Mouse (Mus musculus) gastrocnemius, adult 2 months (tissue): Measurements from ENCODE around the gene Flcn. TPM values are rescaled to one million over a fixed set of nuclear protein-coding genes. Genes with fewer than 3 reads are reported as not detected.

ENCODE experiments used
- DNase-seq: peaks from one replicate; pipeline ENCODE4 v3.0.0; 2022
- H3K27ac ChIP-seq: fragments of 200-600 bp; 2 replicates; pipeline ENCODE4 v1.8.1; 2022; ENCODE audit warnings: mild to moderate bottlenecking
- H3K4me3 ChIP-seq: fragments of 200-600 bp; 2 replicates; pipeline ENCODE4 v1.8.1; 2022; ENCODE audit warnings: mild to moderate bottlenecking, moderate library complexity
- CTCF ChIP-seq: fragments of 200-600 bp; IDR thresholded peaks from 2 replicates; pipeline ENCODE4 v1.8.1; 2022; ENCODE audit warnings: antibody characterized with exemption, mild to moderate bottlenecking, moderate library complexity
- intact Hi-C: fragments of 180-260 bp; cut with DNase I; formaldehyde crosslinking; loops from one replicate; pipeline ENCODE4 v1.15.1; 2025
- total RNA-seq, 2 experiments: library from RNA; stranded (reverse); gene quantifications; 2 replicates each; pipeline ENCODE4 v1.2.3; 2021

Gene Flcn
- total RNA-seq, 2 experiments from 2014 or later = 46.3 to 51.3 TPM

- no peak; the same call in 1 of the 2 replicates for TF ChIP-seq CTCF
Observed at GRCm38 (mm10) chr11:59800412-59800811, 9.4 kb downstream of the Flcn start.

GRCm38 (mm10) chr11:59793390-59793789 is 16.4 kb downstream of the Flcn start:
- Histone ChIP-seq H3K27ac (no peak overlapping the region), H3K4me3 (no peak overlapping the region)
- DNase-seq = no peak
- TF ChIP-seq CTCF = no peak
- intact Hi-C loops = no loop called here

More at GRCm38 (mm10) chr11:59800412-59800811, 9.4 kb downstream of the Flcn start:
- no peak for DNase-seq
- Histone ChIP-seq H3K4me3 (no peak overlapping the region), H3K27ac (no peak overlapping the region)
- intact Hi-C loops = no loop called here

GRCm38 (mm10) chr11:59789311-59789710 is 20.5 kb downstream of the Flcn start:
- DNase-seq = no peak
- intact Hi-C loops = no loop called here
- Histone ChIP-seq H3K27ac (no peak overlapping the region), H3K4me3 (no peak overlapping the region)
- no peak for TF ChIP-seq CTCF

GRCm38 (mm10) chr11:59787199-59787781 is 22.5 kb downstream of the Flcn start, which contains the start of gene Pld6:
Gene Pld6, minus strand, starts transcription at chr11:59787645.
- DNase-seq = peak; percentile 66
- Histone ChIP-seq H3K4me3 (peak within 1 kb of the TSS; percentile 68), H3K27ac (no peak within 1 kb of the TSS)
- no peak for TF ChIP-seq CTCF
- intact Hi-C loops = no loop called here

GRCm38 (mm10) chr11:59786444-59787198 is 23.2 kb downstream of the Flcn start:
- no peak for DNase-seq
- intact Hi-C loops = no loop called here
- TF ChIP-seq CTCF = no peak
- H3K27ac ChIP-seq = no peak overlapping the region
- H3K4me3 ChIP-seq = peak overlapping the region; percentile 68

- TF ChIP-seq CTCF = no peak
- H3K4me3 ChIP-seq = no peak overlapping the region
- no peak overlapping the region for H3K27ac ChIP-seq
- intact Hi-C loops = no loop called here
- DNase-seq = no peak
Observed at GRCm38 (mm10) chr11:59783591-59783990, 26.2 kb downstream of the Flcn start.

- no peak for DNase-seq
- no peak overlapping the region for H3K27ac ChIP-seq
- intact Hi-C loops = no loop called here
- no peak overlapping the region for H3K4me3 ChIP-seq
- TF ChIP-seq CTCF = no peak
Observed at GRCm38 (mm10) chr11:59782091-59782590, 27.7 kb downstream of the Flcn start.

GRCm38 (mm10) chr11:59780241-59780640 is 29.6 kb downstream of the Flcn start:
- no peak overlapping the region for H3K27ac ChIP-seq
- no peak overlapping the region for H3K4me3 ChIP-seq
- no peak for DNase-seq
- intact Hi-C loops = no loop called here
- no peak for TF ChIP-seq CTCF

- DNase-seq = no peak
- H3K4me3 ChIP-seq = no peak overlapping the region
- no peak for TF ChIP-seq CTCF
- no peak overlapping the region for H3K27ac ChIP-seq
- intact Hi-C loops = no loop called here
Observed at GRCm38 (mm10) chr11:59779406-59779805, 30.4 kb downstream of the Flcn start.

GRCm38 (mm10) chr11:59778874-59779223 is 31.0 kb downstream of the Flcn start:
- Histone ChIP-seq H3K27ac (no peak overlapping the region), H3K4me3 (no peak overlapping the region)
- no peak for TF ChIP-seq CTCF
- intact Hi-C loops = no loop called here
- no peak for DNase-seq

GRCm38 (mm10) chr11:59778181-59778873 is 31.5 kb downstream of the Flcn start:
- Histone ChIP-seq H3K4me3 (no peak overlapping the region), H3K27ac (no peak overlapping the region)
- peak; percentile 97 for TF ChIP-seq CTCF
- peak; percentile 83 for DNase-seq
- intact Hi-C loops = no loop called here

GRCm38 (mm10) chr11:59777259-59777658 is 32.6 kb downstream of the Flcn start:
- no peak overlapping the region for H3K4me3 ChIP-seq
- intact Hi-C loops = no loop called here
- H3K27ac ChIP-seq = no peak overlapping the region
- no peak for TF ChIP-seq CTCF
- DNase-seq = no peak
